Mouse (Mus musculus) R1 (cell line): ENCODE measurements around the gene Hoxd13.
A peak's percentile ranks its signal among the peaks of the same experiment; 100 is the strongest.

ENCODE experiments used
- DNase-seq: peaks from one replicate; pipeline ENCODE4 v3.0.0-alpha.2; 2018; ENCODE audit warnings: low read depth, low spot score

Gene Hoxd13

GRCm38 (mm10) chr2:74707599-74707998 is 39.5 kb downstream of the Hoxd13 start:
- DNase-seq, result no peak

- no peak for DNase-seq
Measured at GRCm38 (mm10) chr2:74708676-74709075, 40.6 kb downstream of the Hoxd13 start.

- no peak for DNase-seq
Measured at GRCm38 (mm10) chr2:74709465-74710419, 41.6 kb downstream of the Hoxd13 start.

- no peak for DNase-seq
Measured at GRCm38 (mm10) chr2:74710929-74711543, 42.9 kb downstream of the Hoxd13 start.

GRCm38 (mm10) chr2:74711721-74712621 is 43.9 kb downstream of the Hoxd13 start, which contains the start of the genes Hoxd3 and Hoxd4:
Gene Hoxd3 (plus strand): TSS chr2:74711927.
Gene Hoxd4 (plus strand): TSS chr2:74711929.
- DNase-seq, result no peak

GRCm38 (mm10) chr2:74713239-74714150 is 45.4 kb downstream of the Hoxd13 start:
- no peak for DNase-seq

GRCm38 (mm10) chr2:74714156-74714789 is 46.2 kb downstream of the Hoxd13 start:
- DNase-seq, result no peak

- DNase-seq, result no peak
Measured at GRCm38 (mm10) chr2:74714881-74715280, 46.8 kb downstream of the Hoxd13 start.

- peak; percentile 89 for DNase-seq
Measured at GRCm38 (mm10) chr2:74715504-74716241, 47.6 kb downstream of the Hoxd13 start.

GRCm38 (mm10) chr2:74720384-74720783 is 52.3 kb downstream of the Hoxd13 start:
- no peak for DNase-seq

- DNase-seq, result no peak
Measured at GRCm38 (mm10) chr2:74720955-74721491, 52.9 kb downstream of the Hoxd13 start.
